Mouse (Mus musculus): ENCODE data around the gene Cdh24.
A peak's percentile ranks its signal among the peaks of the same experiment; 100 is the strongest.

Gene Cdh24

GRCm38 (mm10) chr14:54641305-54641969 lies at the start of gene Cdh24:
Cdh24 (minus strand) TSS chr14:54641364.
- DNase-seq (ENCODE audit: low spot score in 2 of 2), result peak; percentile 86 to 87

- DNase-seq (ENCODE audit: low spot score in 2 of 2), result no peak
Observed at GRCm38 (mm10) chr14:54687251-54687650, 46.1 kb upstream of the Cdh24 start.

GRCm38 (mm10) chr14:54686522-54687143 lies 45.5 kb upstream of the Cdh24 start, which contains the start of gene Acin1:
Acin1 (minus strand) TSS chr14:54686931.
- peak; percentile 99 to 100 for DNase-seq (ENCODE audit: low spot score in 2 of 2)

GRCm38 (mm10) chr14:54686063-54686521 lies 44.9 kb upstream of the Cdh24 start, which contains the start of gene 1700123O20Rik:
1700123O20Rik (plus strand) TSS chr14:54686216.
- DNase-seq (ENCODE audit: low spot score in 2 of 2), result peak; percentile 81 to 84

- DNase-seq (ENCODE audit: low spot score in 2 of 2), result peak in 1 of 2 experiments; percentile 18
Observed at GRCm38 (mm10) chr14:54685471-54685870, 44.3 kb upstream of the Cdh24 start.

- no peak for DNase-seq (ENCODE audit: low spot score in 2 of 2)
Observed at GRCm38 (mm10) chr14:54682396-54682795, 41.2 kb upstream of the Cdh24 start.

GRCm38 (mm10) chr14:54678657-54679304 lies 37.6 kb upstream of the Cdh24 start:
- DNase-seq (ENCODE audit: low spot score in 2 of 2), result no peak

- no peak for DNase-seq (ENCODE audit: low spot score in 2 of 2)
Observed at GRCm38 (mm10) chr14:54676290-54676689, 35.1 kb upstream of the Cdh24 start.

GRCm38 (mm10) chr14:54674317-54674716 lies 33.2 kb upstream of the Cdh24 start:
- no peak for DNase-seq (ENCODE audit: low spot score in 2 of 2)

GRCm38 (mm10) chr14:54669381-54669780 lies 28.2 kb upstream of the Cdh24 start:
- DNase-seq (ENCODE audit: low spot score in 2 of 2), result peak; percentile 33 to 47

- no peak for DNase-seq (ENCODE audit: low spot score in 2 of 2)
Observed at GRCm38 (mm10) chr14:54664477-54665222, 23.5 kb upstream of the Cdh24 start.

- no peak for DNase-seq (ENCODE audit: low spot score in 2 of 2)
Observed at GRCm38 (mm10) chr14:54660009-54660408, 18.8 kb upstream of the Cdh24 start.

GRCm38 (mm10) chr14:54653496-54653895 lies 12.3 kb upstream of the Cdh24 start:
- DNase-seq (ENCODE audit: low spot score in 2 of 2), result peak; percentile 84

- DNase-seq (ENCODE audit: low spot score in 2 of 2), result no peak
Observed at GRCm38 (mm10) chr14:54652787-54653186, 11.6 kb upstream of the Cdh24 start.

GRCm38 (mm10) chr14:54651556-54651955 lies 10.4 kb upstream of the Cdh24 start:
- no peak for DNase-seq (ENCODE audit: low spot score in 2 of 2)

- peak; percentile 79 to 89 for DNase-seq (ENCODE audit: low spot score in 2 of 2)
Observed at GRCm38 (mm10) chr14:54650621-54651454, 9.7 kb upstream of the Cdh24 start.

GRCm38 (mm10) chr14:54647900-54648299 lies 6.7 kb upstream of the Cdh24 start:
- DNase-seq (ENCODE audit: low spot score in 2 of 2), result no peak

GRCm38 (mm10) chr14:54646898-54647636 lies 5.9 kb upstream of the Cdh24 start:
- no peak for DNase-seq (ENCODE audit: low spot score in 2 of 2)

- DNase-seq (ENCODE audit: low spot score in 2 of 2), result no peak
Observed at GRCm38 (mm10) chr14:54646455-54646854, 5.3 kb upstream of the Cdh24 start.

- no peak for DNase-seq (ENCODE audit: low spot score in 2 of 2)
Observed at GRCm38 (mm10) chr14:54644294-54644693, 3.1 kb upstream of the Cdh24 start.
